Mouse (Mus musculus) heart, adult 2 months (tissue): ENCODE measurements at regions not wholly inside any gene's neighbourhood (a gene's known extent, or its start where the extent isn't known, plus 50 kb on each side); places are given as distances from the start of the nearest gene placed in this dataset.
A peak's percentile ranks its signal among the peaks of the same experiment; 100 is the strongest.

Experiments used
- DNase-seq, 2 experiments: peaks; one replicate each; pipeline ENCODE4 v3.0.0; 2021
- H3K27ac ChIP-seq: fragments of 200-600 bp; 2 replicates; pipeline ENCODE4 v1.8.1; 2022
- H3K27me3 ChIP-seq: fragments of 200-500 bp; 2 replicates; pipeline ENCODE4 v1.6.1; 2012; ENCODE audit warnings: mild to moderate bottlenecking, low read length, inconsistent platforms, mixed read lengths; ENCODE audit not compliant: control insufficient read depth, insufficient read depth
- H3K36me3 ChIP-seq: fragments of 200-500 bp; 2 replicates; pipeline ENCODE4 v1.6.1; 2012; ENCODE audit warnings: low read length, inconsistent platforms; ENCODE audit not compliant: control insufficient read depth, insufficient read depth
- H3K4me1 ChIP-seq: fragments of 200-500 bp; 2 replicates; pipeline ENCODE4 v1.6.1; 2011; ENCODE audit warnings: low read length; ENCODE audit not compliant: control insufficient read depth, insufficient read depth
- H3K4me3 ChIP-seq: fragments of 200-600 bp; 2 replicates; pipeline ENCODE4 v1.8.1; 2022
- H3K79me2 ChIP-seq: fragments of 200-500 bp; replicated peaks from 2 replicates; pipeline ENCODE4 v1.6.1; 2012; ENCODE audit warnings: mild to moderate bottlenecking, inconsistent platforms, low read length, moderate library complexity, mixed read lengths; ENCODE audit not compliant: control insufficient read depth, insufficient read depth
- H3K9ac ChIP-seq: fragments of 200-500 bp; 2 replicates; pipeline ENCODE4 v1.6.1; 2012; ENCODE audit warnings: low read depth, mild to moderate bottlenecking, control low read depth, inconsistent platforms, low read length, mixed read lengths
- CTCF ChIP-seq: fragments of 200-600 bp; IDR thresholded peaks from 2 replicates; pipeline ENCODE4 v1.8.1; 2022; ENCODE audit warnings: antibody characterized with exemption, mild to moderate bottlenecking, moderate library complexity
- EP300 ChIP-seq: fragments of 200-500 bp; IDR thresholded peaks from 2 replicates; pipeline ENCODE4 v1.6.1; 2011; ENCODE audit warnings: low read depth, low read length, control low read depth; ENCODE audit not compliant: insufficient read depth
- POLR2A ChIP-seq: fragments of 200-500 bp; IDR thresholded peaks from 2 replicates; pipeline ENCODE4 v1.6.1; 2011; ENCODE audit warnings: mild to moderate bottlenecking, low read depth, low read length, control low read depth; ENCODE audit not compliant: insufficient read depth
- WGBS: fragments of 180-500 bp; shearing (Covaris S2); methylation state at CpG from one replicate; pipeline ENCODE4 v1.1.7; 2018; 5-methylcytosine and 5-hydroxymethylcytosine counted together
- intact Hi-C: fragments of 180-260 bp; cut with DNase I; formaldehyde crosslinking; loops from one replicate; pipeline ENCODE4 v1.15.1; 2025

DNA sequence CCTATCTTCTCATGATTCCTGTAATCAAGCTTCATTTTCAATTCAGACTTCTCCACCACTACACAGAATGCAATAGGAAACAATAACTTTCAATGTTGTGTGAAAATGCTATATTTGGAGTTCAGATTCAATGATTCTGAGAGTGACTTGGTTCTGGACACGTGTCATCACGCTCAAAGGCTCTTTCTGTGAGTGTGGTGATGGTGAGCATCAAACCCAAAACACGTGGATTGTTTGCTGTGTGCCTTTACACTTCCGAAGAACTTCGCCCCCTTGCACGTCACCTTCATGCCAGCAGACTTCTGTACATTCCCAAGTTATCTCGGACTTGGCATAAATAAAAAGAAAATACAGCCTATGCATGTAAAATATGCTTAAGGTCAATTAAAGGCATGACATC is 425.1 kb upstream of the Tbc1d2b start:
- Histone ChIP-seq H3K27ac (no peak overlapping the region), H3K9ac (no peak overlapping the region), H3K36me3 (no peaks in the 10 kb centered on the region), H3K27me3 (no peaks in the 10 kb centered on the region), H3K79me2 (no peaks in the 10 kb centered on the region), H3K4me1 (no peaks in the 10 kb centered on the region), H3K4me3 (no peak overlapping the region)
- intact Hi-C loops, result loop anchor here (5.0 kb wide), 1 partner anchor 597 kb away; no protein-coding TSS in a partner anchor
- 61% methylated on average over 7 of the region's 7 CpGs for WGBS
- TF ChIP-seq EP300 (no peak), CTCF (no peak), POLR2A (no peak)
- no peak for DNase-seq

DNA sequence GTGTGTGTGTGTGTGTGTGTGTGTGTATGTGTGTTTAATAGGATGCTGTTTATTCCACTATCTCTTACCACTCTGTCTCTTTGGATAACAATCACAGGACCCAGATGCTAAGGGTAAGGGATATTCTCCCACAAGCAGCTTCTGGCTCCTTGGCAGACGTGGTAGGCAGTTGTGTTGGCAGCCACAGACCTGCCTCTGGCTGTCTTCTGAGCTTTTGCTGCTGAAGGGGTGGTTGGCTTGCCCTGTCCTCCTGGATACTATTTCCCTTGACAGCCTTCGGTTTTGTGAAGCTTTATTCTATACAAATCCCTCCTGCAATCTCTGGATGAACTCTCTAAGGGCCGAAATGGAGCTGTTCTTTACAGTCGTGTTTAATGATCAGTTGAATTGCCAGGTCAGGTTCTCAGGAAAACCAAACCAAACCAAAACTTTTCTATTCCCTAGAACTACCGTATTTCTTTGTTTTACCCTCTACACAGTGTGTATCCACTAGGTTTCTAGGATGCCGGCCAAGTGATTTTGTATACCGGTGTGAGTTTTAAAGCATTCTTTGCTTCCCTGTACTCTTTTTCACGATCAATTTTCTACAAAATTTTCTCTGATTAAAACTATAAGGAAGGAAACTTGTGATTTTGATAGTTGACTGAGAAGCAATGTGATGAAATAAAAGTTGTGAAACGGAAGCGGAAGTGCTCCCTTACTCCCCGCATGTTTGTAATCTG is 426.8 kb upstream of the Tbc1d2b start:
- no peaks in the 10 kb centered on the region for H3K79me2 ChIP-seq
- intact Hi-C loops, result loop anchor here (5.0 kb wide), 1 partner anchor 595 kb away; no protein-coding TSS in a partner anchor
- 60% methylated on average over 11 of the region's 11 CpGs for WGBS
- no peak for DNase-seq
- H3K9ac ChIP-seq, result no peak overlapping the region
- H3K27ac ChIP-seq, result no peak overlapping the region
- TF ChIP-seq CTCF, result no peak
- TF ChIP-seq EP300, result no peak
- no peak for TF ChIP-seq POLR2A
- no peak overlapping the region for H3K4me3 ChIP-seq
- no peaks in the 10 kb centered on the region for H3K36me3 ChIP-seq
- no peaks in the 10 kb centered on the region for H3K4me1 ChIP-seq
- no peaks in the 10 kb centered on the region for H3K27me3 ChIP-seq

DNA sequence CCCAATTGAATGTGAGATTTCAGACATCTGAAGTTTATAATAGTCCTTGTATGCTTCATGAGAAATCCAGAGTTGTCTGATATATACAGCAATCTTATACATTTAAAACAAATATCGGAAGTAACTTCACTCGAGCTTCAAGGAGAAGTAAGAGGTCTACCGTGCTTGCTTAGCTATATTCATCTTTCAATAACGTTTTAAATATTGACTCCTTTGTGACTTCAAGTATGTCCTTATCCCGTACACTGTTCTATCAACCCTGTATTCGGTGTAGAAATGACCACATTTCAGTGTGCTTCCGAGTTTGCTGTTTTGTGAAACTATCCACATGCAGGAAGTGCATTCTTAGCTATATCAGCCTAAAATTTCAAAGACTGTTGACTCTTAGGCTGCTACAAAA is 427.8 kb upstream of the Tbc1d2b start:
- TF ChIP-seq EP300, result no peak
- no peak for DNase-seq
- 57% methylated on average over 7 of the region's 7 CpGs for WGBS
- H3K36me3 ChIP-seq, result no peaks in the 10 kb centered on the region
- no peaks in the 10 kb centered on the region for H3K79me2 ChIP-seq
- no peak overlapping the region for H3K27ac ChIP-seq
- intact Hi-C loops, result loop anchor here (5.0 kb wide), 1 partner anchor 594 kb away; no protein-coding TSS in a partner anchor
- H3K4me3 ChIP-seq, result no peak overlapping the region
- H3K27me3 ChIP-seq, result no peaks in the 10 kb centered on the region
- H3K9ac ChIP-seq, result no peak overlapping the region
- H3K4me1 ChIP-seq, result no peaks in the 10 kb centered on the region

DNA sequence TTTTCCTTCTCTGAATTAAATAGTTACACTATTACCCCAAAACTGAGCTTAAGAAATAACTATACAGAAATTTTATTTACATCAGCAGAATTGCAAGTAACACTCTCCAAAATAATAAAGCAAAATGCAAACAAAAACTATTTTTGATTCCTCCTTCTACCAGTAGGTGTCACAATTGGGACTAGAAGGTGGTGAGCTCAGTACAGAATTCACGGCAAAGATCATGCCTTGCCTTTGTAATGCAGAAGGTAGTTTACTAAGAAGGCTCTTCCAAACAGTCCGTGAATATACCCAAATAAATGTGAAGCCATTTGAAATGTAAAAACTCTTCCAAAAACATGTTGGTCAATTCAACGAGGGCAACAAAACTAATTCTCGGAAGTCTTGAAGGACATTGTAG is 428.5 kb upstream of the Tbc1d2b start:
- H3K27ac ChIP-seq, result no peak overlapping the region
- H3K36me3 ChIP-seq, result no peaks in the 10 kb centered on the region
- H3K4me3 ChIP-seq, result no peak overlapping the region
- no peak for DNase-seq
- TF ChIP-seq POLR2A, result no peak
- no peak for TF ChIP-seq EP300
- TF ChIP-seq CTCF, result peak; percentile 70
- H3K27me3 ChIP-seq, result no peaks in the 10 kb centered on the region
- intact Hi-C loops, result loop anchor here (5.0 kb wide), 1 partner anchor 593 kb away; no protein-coding TSS in a partner anchor
- H3K4me1 ChIP-seq, result no peaks in the 10 kb centered on the region
- H3K9ac ChIP-seq, result no peak overlapping the region
- H3K79me2 ChIP-seq, result no peaks in the 10 kb centered on the region
- 33% methylated on average over 4 of the region's 4 CpGs for WGBS

DNA sequence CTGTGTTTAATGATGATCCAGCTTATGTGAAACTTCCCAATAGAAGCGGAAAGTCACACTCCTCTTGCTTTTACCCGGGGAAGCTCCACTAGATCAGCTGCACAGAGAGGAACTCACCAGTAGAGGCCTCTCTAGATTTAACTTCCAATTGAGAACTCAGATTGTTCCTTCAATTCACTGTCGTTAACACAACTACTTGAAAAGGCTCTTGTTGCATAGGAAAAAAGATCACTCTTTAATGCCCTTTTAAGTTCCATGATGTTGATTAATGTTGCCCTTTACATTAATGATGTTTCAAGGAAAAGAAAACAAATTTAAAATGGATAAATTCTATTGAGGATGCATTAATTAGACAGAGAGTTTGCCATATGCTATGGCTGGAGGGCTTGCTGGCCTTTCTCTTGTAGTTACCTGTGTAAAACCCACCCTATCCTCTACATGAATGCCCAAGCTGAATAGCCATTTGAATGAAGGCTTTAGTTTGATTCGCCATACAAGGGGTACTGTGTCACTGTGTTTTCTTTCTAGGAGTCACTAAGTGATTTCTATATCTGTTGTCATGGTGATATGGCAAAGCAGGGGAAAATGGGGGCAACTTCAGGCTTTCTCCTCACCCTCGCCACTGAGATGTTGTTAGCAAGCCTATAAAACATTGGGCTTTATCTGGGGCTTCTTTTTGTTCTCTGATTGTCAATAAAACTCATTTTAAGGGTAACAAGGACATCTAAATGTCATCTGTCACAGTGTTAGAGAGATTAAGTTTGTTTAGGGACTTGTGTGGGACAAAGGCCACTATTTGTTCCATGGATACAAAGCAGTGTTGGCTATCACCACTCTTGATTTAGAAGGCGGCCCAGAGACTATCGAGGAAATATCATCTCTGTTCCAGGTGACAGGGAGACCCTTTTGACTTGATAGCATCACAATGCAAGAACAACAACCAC is 429.9 kb upstream of the Tbc1d2b start:
- no peak overlapping the region for H3K9ac ChIP-seq
- no peaks in the 10 kb centered on the region for H3K79me2 ChIP-seq
- DNase-seq, result no peak
- TF ChIP-seq POLR2A, result no peak
- TF ChIP-seq CTCF, result peak; percentile 61
- no peaks in the 10 kb centered on the region for H3K4me1 ChIP-seq
- intact Hi-C loops, result no loop called here
- no peak overlapping the region for H3K27ac ChIP-seq
- H3K36me3 ChIP-seq, result no peaks in the 10 kb centered on the region
- 40% methylated on average over 7 of the region's 7 CpGs for WGBS
- H3K4me3 ChIP-seq, result no peak overlapping the region
- H3K27me3 ChIP-seq, result no peaks in the 10 kb centered on the region

DNA sequence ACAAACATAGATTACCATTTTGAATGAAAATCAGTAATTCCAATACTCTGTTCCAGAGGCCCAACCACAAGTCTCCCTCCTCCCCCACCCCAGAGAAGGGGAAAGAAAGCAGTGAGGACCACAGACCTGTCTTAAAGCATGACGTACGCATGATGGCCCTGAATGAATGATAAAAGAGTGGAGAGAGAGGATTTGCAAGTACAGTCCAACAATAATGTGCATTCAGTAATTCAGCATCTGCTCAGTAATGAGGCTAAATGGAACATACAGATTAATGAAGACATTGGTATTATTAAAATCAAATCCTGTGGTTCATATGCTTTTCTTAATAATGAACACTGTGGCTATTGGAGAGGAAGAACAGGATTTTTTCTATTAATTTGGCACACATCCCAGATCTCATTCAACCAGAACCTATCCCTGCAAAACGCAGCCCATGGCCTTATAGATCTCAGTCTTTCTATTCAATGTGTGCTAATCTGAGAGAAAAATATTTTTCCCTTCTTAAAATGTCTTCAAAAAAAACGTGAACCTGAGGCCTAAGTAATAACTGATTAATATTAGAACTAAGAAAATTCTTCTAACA is 430.7 kb upstream of the Tbc1d2b start:
- 67% methylated on average over 4 of the region's 4 CpGs for WGBS
- Histone ChIP-seq H3K4me3 (no peak overlapping the region), H3K79me2 (no peaks in the 10 kb centered on the region), H3K9ac (no peak overlapping the region), H3K27me3 (no peaks in the 10 kb centered on the region), H3K36me3 (no peaks in the 10 kb centered on the region), H3K4me1 (no peaks in the 10 kb centered on the region), H3K27ac (no peak overlapping the region)
- TF ChIP-seq CTCF (no peak), POLR2A (no peak), EP300 (no peak)
- intact Hi-C loops, result no loop called here
- DNase-seq, result no peak
